Mouse (Mus musculus) CH12.LX (cell line): ENCODE measurements around the gene Slc1a1.

Experiments used
- EP300 ChIP-seq: IDR thresholded peaks from 2 replicates; pipeline ENCODE4 v1.6.1; 2011; ENCODE audit warnings: low read length, improper control_type of control experiment
- POLR2A ChIP-seq: IDR thresholded peaks from 2 replicates; pipeline ENCODE4 v1.6.1; 2011; ENCODE audit warnings: low read depth, mild to moderate bottlenecking, improper control_type of control experiment, low read length

- TF ChIP-seq POLR2A (no peak), EP300 (no peak)
Observed at GRCm38 (mm10) chr19:28934897-28935296, 100.0 kb downstream of the Slc1a1 start.
